Mouse (Mus musculus): ENCODE results near the gene Hormad2.

Gene Hormad2

DNA sequence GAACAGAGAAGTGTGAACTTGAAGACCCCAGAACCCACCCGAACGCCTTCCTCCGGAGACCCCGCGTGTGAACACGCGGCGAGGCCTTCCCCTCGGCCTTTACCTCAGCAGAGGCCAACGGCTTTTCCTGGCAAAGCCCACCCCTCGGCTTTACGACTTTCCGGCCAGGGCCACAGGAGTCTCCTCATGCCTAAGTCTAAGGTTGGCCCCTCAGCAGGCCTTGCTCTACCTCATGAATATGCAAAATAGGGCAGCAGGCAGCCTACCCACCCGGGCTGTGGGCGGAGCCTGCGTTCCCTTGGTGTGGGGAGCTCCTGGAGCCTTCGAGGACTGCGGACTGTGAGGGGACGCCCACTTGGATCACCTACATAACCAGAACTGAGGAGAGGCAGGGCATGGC is at the start of gene Hormad2:
TSS of gene Hormad2 (minus strand) at position 128 of the 400 bp plus-strand sequence.
- DNase-seq (ENCODE audit: low spot score): peak; percentile 28

DNA sequence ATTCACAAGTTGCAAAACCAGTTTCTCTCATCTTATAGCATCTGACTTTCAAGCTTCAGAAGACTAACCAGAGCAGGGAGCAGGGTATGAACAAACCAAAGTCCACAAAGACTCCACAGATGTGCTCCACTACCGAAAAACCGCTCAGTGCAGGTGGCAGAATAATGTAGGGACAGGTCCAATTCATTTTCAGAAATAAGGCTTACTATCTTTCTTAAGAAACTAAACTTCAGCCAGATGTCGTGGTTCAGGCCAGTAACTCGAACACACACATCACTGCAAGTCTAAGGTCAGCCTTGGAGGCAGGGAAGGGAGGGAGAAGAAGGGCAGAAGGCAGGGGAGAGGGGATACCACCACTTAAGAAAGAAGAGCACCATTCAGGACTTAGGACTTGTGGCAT is 48.3 kb upstream of the Hormad2 start:
- DNase-seq (ENCODE audit: low spot score): no peak

- DNase-seq (ENCODE audit: low spot score): no peak
Observed at GRCm38 (mm10) chr11:4488798-4489197, 47.9 kb upstream of the Hormad2 start.

DNA sequence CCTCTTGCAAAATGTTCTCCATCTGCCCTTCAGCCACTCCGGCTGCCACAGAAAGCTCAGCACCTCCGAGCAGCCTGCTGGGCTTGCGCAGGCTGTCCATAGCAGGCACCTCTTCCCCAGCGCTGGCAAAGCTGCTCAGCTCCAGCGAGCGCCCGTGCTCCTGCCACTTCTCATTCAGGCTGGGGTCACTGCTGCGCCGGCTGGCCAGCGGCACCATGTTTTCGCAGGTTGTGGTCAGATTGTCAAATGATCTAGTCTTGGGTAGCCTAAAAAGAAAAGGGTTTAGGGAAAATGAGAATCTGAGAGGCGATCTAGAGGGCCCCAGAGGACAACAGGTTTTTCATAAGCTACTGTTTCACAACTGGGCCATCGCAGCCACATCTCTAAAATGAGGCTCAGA is 47.5 kb upstream of the Hormad2 start:
- DNase-seq (ENCODE audit: low spot score): no peak

DNA sequence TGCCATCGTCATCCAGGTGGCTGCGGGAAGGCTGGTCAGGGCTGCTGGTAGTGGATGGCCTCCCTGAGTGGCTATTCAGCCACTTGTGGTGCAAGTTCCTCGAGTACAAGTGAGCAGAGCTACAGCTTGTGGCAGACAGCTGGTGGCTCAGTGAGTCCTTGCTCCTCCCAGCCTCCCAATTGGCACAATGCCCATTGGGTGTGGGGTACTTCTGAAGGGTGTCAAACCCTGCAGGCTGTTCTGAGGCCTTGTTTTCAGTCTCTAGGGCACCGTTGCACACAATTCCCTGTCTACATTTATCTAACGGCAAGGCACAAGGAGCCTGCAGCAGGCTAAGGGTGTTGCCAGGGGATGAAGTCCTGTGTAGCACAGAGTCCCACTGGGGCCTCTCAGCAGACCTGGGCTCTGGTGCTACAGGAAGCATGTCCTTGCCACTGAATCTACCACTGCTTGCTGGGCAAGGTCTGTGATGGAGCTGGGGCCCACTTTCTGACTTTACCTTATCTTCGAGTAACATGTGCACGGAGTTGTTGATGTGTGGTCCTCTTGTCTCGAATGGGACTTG is 46.6 kb upstream of the Hormad2 start:
- no peak for DNase-seq (ENCODE audit: low spot score)

GRCm38 (mm10) chr11:4484541-4484940 is 43.6 kb upstream of the Hormad2 start:
- DNase-seq (ENCODE audit: low spot score): no peak

GRCm38 (mm10) chr11:4482641-4483040 is 41.7 kb upstream of the Hormad2 start:
- DNase-seq (ENCODE audit: low spot score): no peak

DNA sequence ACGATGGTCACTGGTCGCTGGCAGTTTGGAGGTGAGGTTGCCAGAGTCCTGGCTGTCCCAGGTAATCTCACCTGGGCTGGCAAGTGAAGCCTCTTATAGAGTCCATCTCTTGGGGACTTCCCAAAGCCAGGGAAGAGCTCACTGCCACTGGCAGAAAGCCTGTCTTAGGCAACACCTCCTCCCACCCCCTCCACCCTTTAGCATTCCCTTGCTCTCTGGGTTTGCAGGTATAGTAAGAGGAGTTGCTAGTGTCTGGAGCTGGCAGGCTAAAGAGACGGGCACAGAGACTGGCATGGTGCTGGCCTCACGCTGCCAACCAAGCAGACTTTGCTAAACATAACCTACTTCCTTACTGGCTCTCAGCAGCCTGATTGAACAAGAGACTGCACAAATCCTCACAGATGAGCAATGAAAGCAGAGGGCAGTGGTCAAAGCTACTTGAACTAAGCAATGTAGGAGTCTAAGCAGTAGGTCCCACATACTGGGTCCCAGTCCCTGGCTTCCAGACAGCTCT is 35.3 kb upstream of the Hormad2 start:
- no peak for DNase-seq (ENCODE audit: low spot score)

DNA sequence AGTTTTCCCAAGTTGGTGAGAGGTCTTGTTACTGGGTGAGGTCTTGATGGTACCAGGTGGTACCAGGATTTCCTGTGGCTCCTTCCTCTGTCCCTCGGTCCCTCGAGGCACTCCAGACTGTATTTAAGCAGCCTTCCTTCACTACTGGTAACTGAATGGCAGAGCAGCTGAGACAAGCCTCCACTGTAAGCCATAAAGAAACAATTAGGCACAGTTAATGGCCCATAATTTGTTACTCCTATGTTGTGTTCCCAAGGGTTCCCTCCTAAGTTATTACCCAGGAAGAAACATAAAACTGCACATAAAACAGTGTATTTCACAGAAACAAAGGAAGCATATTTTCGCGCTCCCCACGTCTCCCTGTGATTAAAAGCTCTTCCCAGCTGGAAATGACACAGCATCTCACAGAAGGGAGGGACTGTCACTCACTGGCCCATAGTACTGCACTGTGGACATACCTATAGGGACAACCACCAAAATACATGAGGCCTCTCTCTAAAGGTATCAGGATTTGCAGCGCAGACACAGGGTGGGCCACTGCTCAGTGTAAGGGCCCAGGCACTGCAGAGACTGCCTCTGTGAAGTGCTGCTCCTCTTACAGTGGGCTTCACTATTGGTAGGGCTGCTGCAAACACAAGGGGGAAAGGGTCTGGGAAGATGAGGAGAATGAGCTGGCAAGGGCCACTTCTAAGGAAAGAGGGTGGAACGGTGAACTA is 31.7 kb upstream of the Hormad2 start:
- no peak for DNase-seq (ENCODE audit: low spot score)

DNA sequence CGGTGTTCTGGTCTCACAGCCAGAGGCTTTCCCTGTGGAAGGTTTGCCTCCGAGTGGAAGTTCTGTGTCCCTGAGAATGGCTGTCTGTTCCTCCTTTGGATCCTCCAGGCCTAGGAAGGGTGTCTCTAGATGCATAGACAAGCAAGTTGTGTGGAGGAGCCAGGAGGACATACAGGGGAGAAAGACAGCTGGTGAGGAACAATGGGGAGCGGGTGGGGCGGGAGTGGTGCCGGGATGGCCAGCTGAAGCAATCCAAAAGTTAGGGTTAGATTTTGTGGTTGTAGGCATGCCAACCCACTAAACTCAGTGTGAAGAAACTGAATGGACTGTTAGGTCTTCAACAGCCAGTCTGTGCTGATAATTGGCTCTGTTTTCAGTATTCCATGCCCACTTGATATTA is 30.8 kb upstream of the Hormad2 start:
- DNase-seq (ENCODE audit: low spot score): no peak

- no peak for DNase-seq (ENCODE audit: low spot score)
Observed at GRCm38 (mm10) chr11:4471251-4471650, 30.3 kb upstream of the Hormad2 start.

- no peak for DNase-seq (ENCODE audit: low spot score)
Observed at GRCm38 (mm10) chr11:4469091-4469490, 28.2 kb upstream of the Hormad2 start.

GRCm38 (mm10) chr11:4467436-4467835 is 26.5 kb upstream of the Hormad2 start:
- no peak for DNase-seq (ENCODE audit: low spot score)

DNA sequence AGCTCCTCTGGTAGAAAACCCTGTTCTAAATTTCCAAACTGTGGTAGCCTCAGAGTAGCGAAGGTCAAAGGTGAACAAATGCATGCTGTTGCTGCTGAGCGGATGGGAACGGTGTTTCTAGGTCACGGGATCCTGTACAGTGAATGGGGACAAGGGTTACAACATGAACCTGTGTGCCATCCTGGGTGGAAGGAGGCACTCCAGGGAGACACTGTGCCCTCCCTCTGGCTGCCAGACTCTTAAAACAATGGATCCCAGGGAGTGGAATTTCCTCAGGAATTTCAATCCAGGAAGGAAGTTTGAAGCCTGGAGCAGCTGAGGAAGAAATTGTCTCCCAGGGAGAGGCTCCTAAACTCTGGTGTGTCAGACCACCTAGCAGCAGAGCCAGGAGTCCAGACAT is 25.3 kb upstream of the Hormad2 start:
- DNase-seq (ENCODE audit: low spot score): no peak

DNA sequence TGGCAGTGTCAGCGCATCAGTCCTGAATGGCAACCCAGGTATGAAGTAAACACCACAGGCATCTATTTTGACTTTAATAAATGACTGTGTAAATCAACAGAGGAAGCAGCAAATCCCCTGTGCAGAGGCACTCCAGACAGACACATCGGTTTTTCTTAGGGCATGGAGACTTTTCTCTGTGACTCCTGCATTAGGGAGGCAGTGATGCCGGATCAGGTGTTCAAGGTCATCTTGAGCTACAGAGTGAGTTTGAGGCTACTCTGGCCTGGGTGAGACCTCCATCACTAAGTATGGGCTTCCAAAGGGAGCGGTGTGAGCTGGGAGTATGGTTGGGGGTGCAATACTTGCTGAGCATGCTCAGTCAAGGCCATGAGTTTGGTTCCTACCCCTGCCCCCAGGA is 23.7 kb upstream of the Hormad2 start:
- DNase-seq (ENCODE audit: low spot score): no peak

DNA sequence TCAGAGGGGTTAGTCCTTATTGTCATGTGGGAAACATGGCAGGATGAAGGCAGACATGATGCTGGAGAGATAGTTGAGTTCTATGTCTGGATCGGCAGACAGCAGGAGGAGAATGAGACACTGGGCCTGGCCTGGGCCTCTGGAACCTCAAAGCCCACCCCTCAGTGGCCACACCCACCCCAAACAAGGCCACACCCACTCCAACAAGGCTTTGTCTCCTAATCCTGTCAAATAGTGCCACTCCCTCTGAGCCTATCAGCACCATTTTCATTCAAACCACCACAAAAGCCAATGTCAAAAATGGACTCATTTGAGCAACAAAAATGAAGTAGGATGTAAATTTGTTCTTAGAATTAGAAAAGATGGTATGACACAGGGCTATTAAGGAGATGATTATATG is 23.3 kb upstream of the Hormad2 start:
- no peak for DNase-seq (ENCODE audit: low spot score)

DNA sequence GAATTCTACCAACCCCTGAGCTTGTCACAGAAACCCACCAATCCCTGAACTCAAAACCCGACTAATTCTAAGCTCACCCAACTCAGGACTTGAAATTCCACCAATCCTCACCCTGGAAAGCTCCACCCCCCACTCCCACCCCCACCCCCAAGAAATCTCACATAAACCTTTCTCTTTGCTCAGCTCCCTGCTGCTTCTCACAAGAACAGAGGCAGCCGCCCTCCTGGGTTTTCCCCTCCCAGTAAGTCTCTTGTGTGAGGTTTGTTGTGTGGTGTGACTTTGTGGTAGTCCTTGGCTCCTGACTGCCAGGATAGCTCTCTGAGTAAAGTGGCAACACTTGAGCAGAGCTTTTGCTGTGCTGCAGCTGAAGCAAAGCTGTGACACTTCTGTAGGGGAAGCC is 22.0 kb upstream of the Hormad2 start:
- DNase-seq (ENCODE audit: low spot score): peak; percentile 16

DNA sequence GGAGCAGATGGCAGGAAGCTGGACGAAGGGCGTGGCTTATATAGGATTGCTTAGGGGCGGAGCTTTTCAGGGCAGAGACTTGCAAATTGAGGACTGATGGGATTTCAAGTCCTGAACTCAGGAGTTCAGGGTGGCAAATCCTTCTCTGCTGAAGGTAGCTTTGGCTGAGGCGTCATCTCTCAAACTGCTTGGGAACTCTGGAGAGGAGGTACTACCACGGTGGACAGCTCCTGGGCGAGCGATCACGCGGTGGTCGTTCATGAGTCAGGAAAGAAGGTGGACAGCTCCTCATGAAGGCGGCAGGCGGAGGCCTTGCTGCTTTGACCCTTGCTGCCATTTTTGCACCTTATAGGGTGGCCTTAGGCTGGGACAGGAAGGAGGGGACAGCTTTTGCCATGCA is 20.2 kb upstream of the Hormad2 start:
- DNase-seq (ENCODE audit: low spot score): no peak

- no peak for DNase-seq (ENCODE audit: low spot score)
Observed at GRCm38 (mm10) chr11:4460615-4461014, 19.7 kb upstream of the Hormad2 start.

DNA sequence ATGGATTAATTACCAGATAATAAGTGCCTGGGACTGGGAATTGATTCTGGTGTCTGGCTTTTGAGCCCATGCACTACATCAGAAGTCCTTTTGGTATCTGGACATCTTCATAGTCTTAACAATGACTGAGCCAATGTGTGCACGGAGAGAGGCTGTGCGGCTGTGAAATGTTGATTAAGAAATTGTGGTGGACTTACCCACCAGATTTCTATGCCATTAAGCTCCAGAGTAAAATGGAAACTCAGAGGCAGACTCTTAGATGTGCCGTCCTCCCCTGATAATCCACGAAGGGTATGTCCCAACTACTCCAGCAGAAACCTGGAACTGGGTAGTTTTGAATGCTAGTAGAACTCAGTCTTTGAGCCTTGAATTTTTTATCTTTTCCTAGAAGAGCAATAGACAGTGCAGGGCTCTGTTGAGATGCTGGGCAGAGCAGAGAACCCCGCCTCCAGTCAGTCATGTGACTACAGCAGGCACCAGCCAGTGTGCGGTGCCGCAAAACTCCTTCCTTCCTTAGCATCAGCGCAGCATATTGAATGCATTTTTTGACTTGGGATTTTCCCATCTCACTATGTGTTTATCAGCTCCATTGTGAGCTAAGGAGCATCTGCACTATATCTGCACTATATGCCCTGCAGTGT is 14.1 kb upstream of the Hormad2 start:
- DNase-seq (ENCODE audit: low spot score): no peak

DNA sequence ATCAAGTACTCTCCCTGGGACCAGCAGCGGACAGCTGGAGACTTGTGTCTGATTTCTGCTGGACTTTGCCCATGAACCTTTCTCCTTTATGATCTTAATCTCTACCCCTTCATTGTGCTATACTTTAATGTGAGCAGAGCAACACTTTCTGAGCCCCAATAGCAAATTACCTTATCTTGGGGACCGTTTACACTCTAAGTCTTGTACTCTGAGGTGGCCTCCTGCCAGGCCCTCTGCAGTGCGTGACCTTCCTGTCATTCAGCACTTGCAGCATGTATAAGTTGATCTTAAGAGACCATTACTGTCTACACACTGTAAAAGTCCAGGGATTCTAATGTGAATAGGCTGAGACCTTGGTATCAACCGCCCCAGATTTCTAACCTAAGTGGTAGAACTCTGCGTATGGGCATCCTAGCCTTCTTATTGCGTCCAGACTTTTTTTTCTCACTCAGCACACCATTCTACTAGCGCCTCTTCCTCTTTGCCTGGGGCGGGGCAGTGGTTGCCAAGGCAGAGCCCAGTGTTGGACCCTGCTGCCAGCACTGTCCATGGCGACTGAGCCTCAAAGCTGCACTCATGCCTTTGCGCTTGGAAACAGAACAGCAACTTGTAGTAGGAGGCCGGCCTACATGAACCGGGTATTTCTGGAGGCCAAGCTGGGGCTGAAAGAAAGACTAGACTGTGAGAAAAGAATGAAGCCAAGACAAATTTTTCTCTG is 11.7 kb upstream of the Hormad2 start:
- no peak for DNase-seq (ENCODE audit: low spot score)

DNA sequence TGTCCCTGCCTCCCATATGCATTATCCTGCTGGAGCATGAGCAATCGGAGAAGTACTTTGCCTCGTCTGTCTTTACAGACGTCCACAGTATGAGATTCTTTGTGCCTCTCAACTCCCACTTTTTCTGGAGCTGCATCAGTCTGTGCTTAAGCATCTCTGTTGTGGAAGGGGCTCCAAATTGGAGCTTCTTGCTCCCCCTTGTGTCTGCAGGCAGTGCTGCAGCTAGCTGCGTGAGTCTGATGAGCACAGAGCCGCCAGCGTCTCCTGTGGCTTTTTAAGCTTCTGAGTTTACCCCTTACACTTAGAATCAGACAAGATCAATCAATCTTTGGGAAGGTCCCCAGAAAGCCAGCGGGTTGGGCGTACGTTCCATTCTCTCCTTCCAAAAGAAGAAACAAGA is 10.2 kb upstream of the Hormad2 start:
- DNase-seq (ENCODE audit: low spot score): peak; percentile 61
